14 mouse cellular contexts compared by ENCODE assay signal in the genomic region with DNA sequence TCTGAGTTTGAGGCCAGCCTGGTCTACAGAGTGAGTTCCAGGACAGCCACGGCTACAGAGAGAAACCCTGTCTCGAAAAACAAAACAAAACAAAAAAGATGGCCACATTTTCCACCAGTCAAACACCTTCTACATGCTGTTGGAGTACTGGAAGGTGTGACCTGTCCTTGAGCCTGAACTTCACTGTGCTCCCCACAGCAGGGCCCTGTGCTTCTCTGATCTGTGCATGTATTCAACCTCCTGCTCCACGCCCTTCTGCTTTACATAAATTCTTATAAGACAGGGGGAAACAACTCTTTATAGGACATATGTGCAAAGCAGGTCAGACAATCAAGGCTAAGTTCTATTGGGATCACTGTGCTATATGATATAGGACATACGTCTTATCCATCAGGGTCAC.
"Had no signal": no experiment of that assay in that cellular context is flagged by ENCODE, and none has a peak within 500 bp of the region (broad histone marks: within the 10 kb centered on the region; RNA-seq: fewer than 3 reads in every experiment).

No protein-coding gene starts in this region.

- DNase-seq: cerebellum, adult 9-11 months; cerebellum, postnatal 10 days; cerebellum, postnatal 25 days; cerebellum, postnatal 36 days; embryo, embryonic 11 days; forebrain, postnatal 0 days; gastrocnemius, adult 2 months; gastrocnemius, postnatal 10 days; gastrocnemius, postnatal 14 days; gastrocnemius, postnatal 25 days; gastrocnemius, postnatal 36 days; heart, adult 11 months; heart, adult 18-20 months; heart, adult 2 months had no signal
